Mouse (Mus musculus): ENCODE results near the gene Plxna4.

Plxna4 gene

DNA sequence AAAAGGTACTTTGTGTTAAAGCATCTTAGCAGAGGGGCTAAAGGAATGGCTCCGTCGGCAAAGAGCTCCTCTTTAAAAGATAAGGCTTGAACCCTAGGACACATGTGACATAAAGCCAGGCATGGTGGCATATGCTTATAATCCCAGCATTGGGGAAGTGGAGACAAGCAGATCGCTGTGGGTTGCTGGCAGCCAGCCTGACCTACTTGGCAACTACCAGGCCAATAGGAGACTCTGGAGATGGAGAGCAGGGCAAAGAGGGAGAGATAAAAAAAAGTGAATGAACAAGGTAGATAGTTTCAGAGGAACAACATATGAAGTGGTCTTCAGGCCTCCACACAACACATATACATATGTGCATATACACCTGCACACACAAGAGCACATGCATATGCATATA, 189.7 kb downstream of the Plxna4 start:
- DNase-seq: peak; percentile 23

DNA sequence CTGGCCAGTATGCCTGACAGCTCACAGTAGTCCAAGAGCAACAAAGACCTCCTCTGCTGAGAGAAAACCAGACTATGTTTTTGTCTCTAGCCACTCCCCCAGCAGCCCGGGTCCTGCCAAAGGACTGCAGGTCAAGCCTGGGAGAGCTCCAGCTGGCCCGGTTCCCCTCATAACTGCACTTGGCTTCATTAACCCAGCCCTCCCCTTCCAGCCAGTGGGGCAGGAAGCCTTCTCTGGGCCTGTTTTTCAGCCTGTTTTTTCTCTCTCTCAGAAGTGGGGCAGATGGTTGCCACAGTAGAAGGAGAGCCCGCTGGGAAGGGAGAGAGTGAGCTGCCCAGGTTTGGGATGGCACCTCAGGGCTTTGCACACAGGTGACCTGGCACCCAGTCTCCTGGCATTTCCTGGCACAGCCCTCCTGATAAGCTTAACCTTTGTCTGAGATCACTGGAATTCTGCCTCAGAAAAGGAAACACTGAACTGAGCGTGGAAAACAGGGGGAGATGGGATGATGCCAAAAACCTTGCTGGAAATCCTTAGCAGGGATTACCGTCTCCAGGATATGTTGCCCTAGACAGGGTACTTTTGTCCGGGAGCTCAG, 190.8 kb downstream of the Plxna4 start:
- peak; percentile 93 for DNase-seq

DNA sequence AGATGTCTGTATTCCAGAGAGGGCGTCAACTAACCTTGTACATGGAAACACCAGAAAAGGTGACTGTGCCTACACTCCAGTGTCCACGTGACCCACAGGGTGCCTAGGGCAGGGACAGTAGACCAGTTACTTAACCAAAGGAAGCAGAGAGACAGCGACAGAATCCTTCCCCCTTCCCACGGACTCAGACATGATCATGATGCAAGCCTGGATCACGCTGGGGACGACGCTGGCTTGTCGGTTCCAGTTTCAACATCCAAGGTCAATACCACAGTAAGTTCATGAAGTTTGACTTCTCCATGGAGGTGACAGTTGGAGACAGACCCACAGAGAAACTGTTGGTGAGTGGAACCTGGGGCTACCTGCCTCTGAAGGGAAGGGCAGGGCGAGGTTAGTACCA, 192.6 kb downstream of the Plxna4 start:
- no peak for DNase-seq

DNA sequence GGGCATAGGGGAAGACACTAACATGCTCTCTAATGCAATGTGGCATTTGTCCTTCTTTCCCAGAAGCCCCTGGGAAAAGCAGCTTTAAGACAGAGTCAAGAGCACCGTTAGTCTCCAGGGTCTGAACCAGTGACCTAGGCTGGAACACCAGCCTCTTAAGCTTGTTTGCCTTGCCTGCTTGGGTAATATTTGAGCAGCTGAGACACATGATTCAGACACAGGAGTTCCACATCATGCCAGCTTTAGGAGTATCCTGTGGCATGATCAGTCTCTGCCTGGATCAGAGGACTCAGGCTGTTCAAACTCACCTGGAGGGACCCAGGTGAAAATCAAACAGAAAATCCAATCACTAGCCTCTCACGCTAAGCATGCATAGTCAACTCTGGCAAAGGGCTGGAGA, 195.7 kb downstream of the Plxna4 start:
- no peak for DNase-seq

DNA sequence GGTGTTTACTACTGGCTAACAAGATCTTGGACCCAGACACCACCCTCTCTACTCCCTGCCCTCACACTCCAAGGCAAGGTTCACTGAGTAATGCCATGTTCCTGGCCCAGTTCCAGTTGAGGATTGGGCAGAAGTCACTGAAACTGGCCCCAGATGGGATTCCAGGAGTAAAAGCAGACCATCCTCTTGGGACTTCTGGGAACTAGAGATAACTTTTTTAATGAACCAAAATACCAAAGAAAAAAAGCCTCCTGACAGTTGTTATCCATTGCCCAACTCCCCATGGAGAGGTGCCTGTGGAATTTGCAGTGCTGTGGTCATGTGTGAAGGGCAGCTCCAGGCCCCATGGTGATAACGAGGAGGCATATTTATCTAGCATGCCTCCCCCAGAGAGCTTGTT, 199.7 kb downstream of the Plxna4 start:
- peak; percentile 74 for DNase-seq

DNA sequence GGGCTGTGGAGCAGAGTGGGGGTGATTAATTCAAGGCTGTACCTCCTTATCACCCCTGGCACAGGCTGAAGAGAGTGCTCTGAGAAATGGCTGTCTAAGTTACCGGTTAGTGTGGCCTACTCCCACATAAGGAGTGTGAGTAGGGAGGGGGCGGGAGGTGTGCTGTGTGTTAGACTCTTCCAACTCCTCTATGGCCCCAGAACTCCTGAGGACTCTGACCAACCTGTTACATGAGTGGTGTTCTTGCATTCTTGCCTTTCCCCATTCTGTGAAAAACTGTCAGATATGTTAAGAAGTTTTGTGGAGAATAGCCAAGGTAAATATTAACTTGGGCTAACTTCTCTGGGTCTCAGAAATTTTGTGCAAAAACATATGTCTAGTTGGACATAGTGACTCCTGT, 201.1 kb downstream of the Plxna4 start:
- DNase-seq: no peak

DNA sequence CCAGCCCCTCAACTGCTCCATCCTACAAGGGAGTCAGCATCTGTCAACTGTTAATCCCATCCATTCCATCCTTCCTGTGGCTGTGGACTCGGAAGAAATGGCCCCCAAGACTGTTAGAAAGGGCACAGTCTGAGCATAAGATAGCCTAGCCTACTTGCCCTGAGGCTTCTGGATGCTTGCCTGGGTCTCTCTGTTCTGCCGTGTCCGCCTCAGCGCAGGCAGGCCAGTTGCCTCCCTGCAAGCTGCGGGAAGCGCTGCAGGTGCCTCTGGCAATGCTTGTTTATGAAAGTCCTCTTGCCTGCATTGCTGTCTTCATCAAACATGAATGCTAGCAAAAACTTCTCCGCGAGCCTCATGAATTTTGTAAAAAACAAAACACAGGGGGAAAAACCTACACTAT, 203.1 kb downstream of the Plxna4 start:
- no peak for DNase-seq

DNA sequence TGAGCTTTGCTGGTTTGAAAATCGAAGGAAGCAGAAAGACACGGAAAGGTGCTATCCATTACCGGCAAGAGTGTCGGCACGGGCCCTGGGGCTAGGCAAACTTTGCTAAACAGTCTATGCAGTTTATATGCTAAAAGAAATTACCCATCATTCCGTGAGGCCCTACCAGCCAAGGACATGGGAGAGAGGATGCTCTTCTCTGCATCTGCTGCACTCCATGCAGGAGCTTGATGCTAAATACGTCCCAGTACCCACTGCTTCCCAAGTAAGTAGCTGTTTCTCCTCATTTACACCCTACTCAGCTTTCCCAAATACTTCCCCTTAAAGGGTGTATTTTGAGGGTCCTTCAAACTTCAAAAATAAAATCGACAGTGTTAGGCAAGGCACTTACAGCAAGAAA, 203.6 kb downstream of the Plxna4 start:
- DNase-seq: no peak

DNA sequence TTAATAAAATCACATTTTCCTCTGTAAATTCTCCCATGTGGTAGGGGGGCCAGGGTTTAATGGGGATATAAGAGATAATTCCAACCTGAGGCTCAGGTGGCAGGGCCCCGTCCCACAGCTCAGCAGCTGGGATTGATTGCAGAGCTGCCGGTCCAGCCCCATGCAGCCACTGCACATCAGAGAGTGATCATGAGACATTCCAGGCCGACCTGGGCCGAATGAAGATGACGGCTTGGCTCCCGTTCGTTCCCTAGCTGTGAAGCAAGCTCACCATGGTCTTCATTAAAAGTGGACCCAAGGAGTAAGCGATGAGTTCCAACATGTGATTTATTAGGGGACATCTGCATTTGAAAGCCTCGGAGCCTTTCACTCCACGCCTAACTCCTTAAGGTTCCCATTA, 206.5 kb downstream of the Plxna4 start:
- no peak for DNase-seq

DNA sequence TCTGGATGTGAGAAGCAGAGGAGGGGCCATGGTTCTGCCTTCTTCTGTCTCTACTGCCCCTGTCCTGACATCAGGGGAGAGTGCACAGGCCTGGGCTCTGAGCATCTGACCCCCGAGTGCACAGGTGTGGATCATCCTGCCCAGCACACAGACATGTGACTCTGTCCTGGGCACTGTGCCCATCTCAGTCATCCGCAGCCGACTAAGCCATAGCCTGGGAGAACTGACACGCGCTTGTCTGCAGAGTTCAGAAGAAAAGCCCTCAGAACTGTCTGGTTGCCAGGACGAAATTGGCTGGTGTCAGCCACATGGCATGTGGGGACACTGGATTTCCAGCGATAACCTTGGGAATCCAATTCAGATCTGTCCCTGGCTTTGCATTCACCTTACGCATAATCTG, 210.8 kb downstream of the Plxna4 start:
- DNase-seq: peak; percentile 87

DNA sequence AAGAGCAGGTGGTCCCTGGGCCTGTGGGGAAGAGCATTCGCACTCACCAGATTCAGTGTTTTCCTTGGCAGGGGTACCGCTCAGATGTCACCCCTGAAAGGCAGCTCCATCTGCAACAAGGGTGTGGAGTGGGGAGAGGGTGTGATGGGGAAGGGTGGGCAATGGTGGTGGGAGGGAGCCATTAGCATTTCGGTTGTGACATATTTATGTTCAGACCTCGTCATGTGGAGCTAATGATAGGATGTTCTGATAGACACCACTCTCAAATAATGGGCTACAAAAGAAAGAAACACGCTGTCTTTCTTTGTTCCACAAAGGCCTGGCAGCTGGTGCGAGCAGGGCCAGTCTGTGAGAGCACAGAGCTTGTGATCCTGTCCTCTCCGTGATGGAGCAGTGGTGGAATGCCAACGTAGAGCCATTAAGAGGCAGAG, 214.0 kb downstream of the Plxna4 start:
- DNase-seq: no peak

DNA sequence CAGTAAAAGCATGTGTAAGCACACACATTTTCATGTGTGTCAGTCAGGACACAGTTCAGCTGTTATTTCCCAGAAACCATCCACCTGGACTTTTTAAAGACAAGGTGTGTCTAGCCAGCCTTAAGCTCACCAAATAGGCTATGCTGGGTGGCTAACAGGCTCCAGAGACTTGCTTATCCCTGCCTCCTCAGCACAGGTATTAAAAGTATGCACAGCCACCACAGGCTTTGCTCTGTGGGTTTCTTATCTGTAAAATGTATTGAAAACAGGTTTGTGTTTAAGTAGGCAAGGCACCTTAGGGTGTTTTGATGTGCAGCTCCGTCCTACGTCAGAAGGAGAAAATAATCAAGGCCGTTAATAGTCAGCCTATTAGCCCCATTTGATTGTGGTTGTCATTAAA, 218.9 kb downstream of the Plxna4 start:
- DNase-seq: no peak

DNA sequence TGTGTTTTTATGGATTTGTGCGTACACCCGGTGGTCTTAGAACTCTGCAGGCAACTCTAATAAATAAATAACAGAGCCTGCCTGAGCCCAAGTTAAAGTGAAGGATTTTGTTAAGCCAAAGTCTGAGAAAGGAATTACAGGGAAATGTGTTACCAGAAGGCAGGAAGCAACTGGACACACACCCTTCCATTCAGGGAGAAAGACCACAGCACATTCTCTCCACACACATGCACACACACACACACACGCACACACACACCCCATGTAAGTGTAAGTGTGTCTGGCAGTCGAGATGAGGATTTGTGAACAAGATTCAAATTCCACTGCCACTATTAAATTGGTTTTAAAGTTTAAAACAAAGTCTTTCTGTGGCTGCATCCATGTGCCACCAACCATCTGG, 219.6 kb downstream of the Plxna4 start:
- DNase-seq: no peak

DNA sequence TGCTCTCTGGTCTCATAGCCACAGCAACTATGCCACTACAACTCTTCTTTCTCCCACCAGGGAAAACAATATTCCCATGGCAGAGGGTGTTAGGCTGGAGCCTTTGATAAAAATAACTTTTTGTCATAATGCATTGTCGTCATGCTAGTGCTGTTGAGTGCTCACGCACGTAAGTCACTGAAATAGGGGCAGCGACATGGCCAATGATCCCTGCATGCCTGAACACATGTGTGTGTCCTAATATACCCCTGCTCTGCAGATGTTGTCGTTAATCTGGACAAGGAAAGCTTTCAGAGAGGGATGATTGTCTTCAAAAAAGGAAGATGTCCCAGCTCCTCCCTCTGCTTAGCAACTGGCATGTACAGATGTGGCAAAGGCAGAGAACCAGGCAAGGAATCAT, 223.1 kb downstream of the Plxna4 start:
- DNase-seq: no peak

DNA sequence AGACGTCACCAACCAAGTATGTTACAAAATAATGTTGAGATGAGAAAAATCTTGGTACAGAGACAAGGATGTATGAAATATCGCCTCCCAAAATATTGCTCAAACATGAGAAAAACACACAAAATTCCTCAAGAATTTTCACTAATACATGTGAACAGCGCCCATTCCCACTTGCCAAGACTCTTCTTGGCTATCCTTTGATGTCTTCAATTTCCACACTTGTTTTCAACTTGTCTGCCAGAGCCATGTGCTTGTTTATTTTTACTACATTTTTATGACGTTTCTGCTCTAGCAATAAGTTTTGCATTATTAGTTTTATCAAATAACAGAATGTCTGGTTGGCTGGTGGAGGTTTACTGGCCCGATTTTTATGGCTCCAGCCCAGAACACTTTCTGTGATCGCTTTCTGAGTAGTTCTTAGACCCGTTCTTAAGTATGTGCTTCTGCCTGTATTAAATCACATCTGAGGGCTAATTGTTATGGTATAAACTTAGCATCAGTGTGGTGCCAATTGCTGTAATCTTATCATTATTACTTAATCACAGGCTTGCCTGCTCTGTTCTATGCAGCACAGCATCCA, 224.4 kb downstream of the Plxna4 start:
- DNase-seq: no peak

DNA sequence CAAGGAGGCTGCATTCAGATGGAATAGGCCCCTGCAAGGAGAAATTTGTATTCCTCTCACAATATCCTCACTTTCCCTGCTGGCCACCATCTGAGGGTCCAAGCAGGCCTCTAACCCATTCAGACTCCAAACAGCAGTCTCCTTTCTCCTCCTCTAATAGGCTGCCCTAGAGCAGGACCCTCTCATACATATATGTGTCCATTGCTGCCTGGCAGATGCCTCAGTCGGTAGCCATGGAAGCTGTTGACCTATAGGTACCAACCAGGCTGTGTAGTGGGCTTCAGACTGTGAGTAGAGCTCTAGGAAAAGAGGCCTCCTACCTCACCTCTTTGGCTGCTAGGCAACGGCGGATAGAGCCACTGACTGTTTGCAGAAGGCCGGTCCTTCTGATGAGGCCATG, 225.6 kb downstream of the Plxna4 start:
- DNase-seq: no peak

DNA sequence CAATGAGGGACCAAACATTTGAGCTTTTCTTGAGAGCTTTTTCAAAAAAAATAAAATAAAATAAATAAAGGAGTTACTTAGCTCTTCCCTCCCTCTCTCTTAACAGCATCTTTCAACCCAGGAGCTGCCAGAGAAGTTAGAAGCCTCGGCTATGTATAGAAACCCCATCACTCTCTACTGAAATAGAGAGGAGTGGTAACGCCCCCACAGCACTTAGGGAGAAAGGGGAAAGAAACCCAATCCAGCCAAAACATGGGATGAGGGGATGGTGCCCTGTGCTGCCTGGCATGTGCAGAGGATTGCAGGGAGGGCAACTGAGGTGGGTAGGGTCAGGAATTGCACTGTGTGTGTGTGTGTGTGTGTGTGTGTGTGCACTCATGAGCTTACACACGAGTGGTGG, 228.3 kb downstream of the Plxna4 start:
- DNase-seq: no peak

DNA sequence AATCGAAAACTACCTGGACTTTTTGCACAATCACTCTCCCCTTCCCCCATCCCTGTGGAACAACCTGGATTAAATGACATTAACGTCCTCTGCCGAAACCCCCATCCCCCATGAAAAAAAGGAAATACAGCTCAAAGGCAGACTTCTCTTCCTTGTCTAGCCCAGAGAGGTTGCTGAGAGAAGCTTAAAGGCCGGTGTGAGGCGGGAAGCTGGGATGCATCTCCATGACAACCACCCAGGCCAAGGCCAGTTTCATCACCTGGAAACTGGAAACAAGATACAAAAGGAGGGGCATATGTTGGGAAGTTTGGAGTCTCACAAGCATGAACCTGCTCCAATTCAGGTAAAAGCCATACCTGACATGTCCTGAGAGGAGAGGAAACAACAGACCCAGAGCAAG, 230.5 kb downstream of the Plxna4 start:
- no peak for DNase-seq

DNA sequence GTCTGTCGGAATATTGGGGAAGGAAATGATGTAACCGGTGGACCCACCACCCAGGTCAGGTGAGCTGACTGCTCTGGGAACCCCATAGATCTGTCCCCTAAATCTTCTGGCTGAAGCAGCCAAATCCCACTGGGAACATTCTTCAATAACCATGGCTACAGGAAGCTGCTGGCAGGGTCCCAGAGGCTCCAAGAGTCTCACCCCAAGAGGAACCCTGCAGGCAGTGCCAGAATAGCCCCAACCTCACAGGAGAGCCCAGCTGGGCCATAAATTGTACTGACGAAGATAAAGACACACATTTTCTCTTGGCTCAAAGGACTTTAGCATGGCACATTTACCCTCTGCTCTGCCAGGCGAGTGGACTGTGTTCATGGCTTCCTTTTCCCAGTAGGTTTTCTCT, 232.4 kb downstream of the Plxna4 start:
- DNase-seq: peak; percentile 42

DNA sequence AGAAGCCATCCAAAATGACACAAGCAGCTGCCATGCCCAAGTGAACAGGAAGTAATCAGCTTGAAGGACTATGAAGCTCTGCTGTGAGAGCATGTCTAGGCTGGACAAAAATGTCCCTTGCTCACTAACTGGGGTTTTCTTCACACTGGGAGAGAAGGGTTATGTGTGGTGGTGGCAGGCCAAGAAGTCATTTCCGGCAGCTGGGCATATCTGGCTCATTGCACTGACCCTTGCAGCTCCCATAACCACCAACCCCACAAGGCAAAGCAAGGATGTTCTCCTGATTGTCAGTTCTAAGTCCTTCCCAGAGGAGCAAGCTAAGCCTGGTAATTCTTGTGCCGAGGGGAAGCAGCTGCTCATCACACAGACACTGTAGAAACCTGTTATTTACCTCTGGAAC, 239.0 kb downstream of the Plxna4 start:
- DNase-seq: no peak

DNA sequence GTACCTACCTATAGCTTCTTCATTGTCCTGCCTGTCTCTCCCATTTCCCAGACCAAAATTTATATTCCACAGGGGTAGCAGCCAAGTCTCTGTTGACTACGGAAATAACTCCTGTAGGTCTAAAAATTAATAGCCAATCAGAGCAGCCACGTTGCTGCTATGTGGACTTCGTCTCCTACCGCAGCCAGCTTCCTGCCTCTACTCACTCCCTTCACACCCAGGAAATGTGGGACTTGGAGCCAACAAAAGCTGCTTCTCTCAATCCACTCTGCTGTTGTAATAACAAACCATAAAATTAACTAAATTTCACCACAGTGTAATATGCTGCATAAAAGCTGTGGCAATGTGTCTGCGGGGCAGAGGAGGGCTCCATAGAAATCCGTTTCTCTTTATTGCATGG, 239.9 kb downstream of the Plxna4 start:
- no peak for DNase-seq

DNA sequence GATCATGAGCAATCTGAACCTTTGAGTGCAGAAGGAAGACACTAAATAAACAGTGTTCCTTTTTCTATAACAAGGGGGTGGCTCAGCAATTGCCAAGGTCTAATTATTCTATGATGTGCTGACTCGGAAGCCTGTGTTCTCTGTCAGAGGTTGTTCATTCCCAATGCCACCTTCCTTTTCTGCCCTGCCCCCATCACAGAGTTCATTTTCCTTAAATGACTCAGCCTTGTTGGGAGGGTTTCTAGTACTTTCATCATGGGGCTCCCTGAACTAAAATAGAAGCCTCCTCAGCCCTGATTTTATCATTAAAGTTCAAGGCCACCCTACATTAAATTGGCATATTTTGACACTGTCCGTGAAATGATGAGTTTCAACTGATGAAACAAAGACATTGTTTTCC, 242.0 kb downstream of the Plxna4 start:
- no peak for DNase-seq

DNA sequence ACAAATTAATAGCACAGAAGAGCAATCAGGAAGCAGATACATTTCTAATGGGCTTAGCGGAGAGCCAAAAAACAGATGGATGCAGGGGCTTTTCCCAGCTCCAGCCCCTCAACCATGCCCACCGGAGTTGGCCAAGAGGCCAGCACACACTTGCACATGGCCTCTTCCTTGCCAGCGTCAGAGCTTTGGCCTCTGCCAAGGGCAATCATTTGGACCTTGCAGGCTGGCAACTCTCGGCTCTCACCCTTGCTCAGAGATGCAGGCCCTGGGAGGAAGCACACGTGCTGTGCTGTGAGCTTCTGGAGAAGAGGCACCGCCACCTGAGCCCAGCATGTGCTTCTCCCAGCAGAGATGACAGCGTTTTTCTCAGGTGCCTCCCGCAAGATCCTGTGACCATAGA, 245.3 kb downstream of the Plxna4 start:
- DNase-seq: no peak

DNA sequence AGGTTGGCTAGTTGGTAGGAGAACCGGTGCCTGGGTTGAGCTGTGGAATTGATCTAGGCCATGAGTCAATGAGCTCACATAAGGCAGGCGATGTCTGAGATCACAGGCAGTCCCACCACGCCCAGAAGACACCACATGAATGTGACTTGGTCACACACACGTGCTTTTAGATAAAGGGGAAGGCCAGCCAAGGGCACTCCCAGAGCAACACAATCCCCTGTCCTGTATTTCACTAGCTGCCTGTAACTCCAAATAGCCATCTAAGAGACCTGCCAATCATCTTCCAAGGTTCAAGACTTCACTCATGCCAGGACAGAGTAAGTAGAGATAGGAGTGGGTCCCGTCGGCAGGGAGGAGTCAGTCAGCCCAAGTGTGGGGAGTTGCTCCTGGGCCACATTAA, 245.7 kb downstream of the Plxna4 start:
- no peak for DNase-seq

DNA sequence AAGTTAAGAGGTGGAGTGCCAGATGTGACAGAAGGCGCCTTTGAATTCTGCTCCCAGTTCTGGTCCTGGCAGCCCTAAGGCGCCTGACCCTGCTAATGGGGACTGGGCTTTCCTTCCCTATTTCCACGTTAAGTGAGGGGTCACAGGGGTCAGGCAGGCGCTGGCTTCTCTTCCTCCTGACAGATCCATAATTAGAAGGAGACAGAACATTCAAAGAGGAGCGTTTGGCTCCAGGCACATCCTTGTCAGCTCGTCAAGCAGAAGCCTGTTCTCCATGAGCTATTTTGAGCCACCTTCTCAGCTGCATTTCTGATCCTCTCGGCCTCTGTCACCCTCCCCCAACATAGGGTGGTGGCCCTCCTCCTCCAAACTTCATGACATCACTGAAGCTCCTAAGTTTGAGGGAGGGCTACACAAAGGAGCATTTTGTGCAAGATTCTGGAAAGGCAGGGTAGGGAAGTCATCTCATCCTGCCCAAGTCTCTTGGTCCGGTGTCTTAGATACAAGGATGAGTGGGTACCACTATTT, 249.5 kb downstream of the Plxna4 start:
- DNase-seq: no peak
